ENCODE assay signal across 8 mouse cellular contexts in the genomic region with DNA sequence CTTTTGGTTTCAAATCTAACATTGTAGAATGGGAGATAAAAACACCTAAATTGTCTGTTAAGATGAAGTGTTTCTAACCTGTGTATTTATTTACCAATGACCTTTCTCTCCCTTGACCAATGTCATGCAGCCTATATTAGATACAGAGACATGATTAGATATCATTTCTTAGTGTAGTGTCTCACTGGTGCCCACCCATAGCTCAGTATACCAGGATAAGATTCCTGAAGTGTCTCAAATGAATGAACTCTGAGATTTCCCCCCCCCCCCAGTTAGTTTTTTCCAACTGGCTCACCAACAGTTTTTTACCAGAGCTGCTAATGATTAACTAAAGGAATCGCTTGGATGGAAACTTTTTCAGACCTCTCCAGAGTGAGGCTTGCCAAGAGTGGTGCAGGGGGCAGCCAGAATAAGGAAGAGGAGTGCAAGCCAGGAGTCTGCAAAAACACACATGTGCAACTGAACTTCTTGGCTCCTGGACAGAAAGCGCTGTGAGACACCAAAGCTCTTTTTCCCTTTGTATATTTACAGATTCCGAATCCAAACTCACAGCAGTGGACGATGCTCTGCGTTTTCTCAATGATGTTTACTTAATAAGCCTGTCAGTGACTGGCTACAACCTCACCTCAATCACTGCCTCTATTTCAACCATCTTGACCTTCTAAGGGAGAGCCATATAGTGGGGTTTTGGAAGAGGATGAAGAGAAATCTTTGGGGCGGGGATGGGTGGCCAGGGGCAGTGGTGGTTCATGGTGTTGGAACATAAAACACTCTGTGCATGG.
A peak's percentile ranks its signal among the peaks of the same experiment; 100 is the strongest.
DNase-seq lines count a peak whose midpoint lies in the region; ATAC-seq lines count a peak whose summit lies in the region.

No protein-coding gene starts in this region.

- ATAC-seq in embryonic facial prominence, embryonic 15.5 days (ENCODE audit: insufficient number of reproducible peaks, low FRiP score, low TSS enrichment, low read depth): peak; percentile 83
- peak; percentile 76 for ATAC-seq in intestine, embryonic 14.5 days (replicated peaks; ENCODE audit: low FRiP score, low TSS enrichment, low read depth)
- peak; percentile 47; the same call in 1 of the 2 replicates for ATAC-seq in liver, embryonic 13.5 days (ENCODE audit: low read depth)
- no peak for ATAC-seq in activated CD4-positive, CD25-positive, alpha-beta regulatory T cell, adult 4 months
- ATAC-seq in CD4-positive, CD25-positive, alpha-beta regulatory T cell, adult 4 months: no peak

- H3K27me3 ChIP-seq in heart, embryonic 10.5 days (ENCODE audit: insufficient read depth, poor library complexity, severe bottlenecking): no peaks in the 10 kb centered on the region
- H3K27me3 ChIP-seq in embryonic facial prominence, embryonic 15.5 days: no peaks in the 10 kb centered on the region
- no peaks in the 10 kb centered on the region for H3K27me3 ChIP-seq in intestine, embryonic 14.5 days (replicated peaks; ENCODE audit: control insufficient read depth, insufficient read depth, low read length)
- no peaks in the 10 kb centered on the region for H3K27me3 ChIP-seq in liver, embryonic 13.5 days

- H3K4me2 ChIP-seq in embryonic facial prominence, embryonic 15.5 days (replicated peaks): no peak overlapping the region; the same call in 1 of the 2 replicates
- H3K4me2 ChIP-seq in intestine, embryonic 14.5 days (ENCODE audit: low read length): peak overlapping the region; percentile 28
- H3K4me2 ChIP-seq in liver, embryonic 13.5 days: no peak overlapping the region

- H3K4me1 ChIP-seq in heart, embryonic 10.5 days: peaks cover 17% of the 10 kb centered on the region
- peaks cover 24% of the 10 kb centered on the region for H3K4me1 ChIP-seq in embryonic facial prominence, embryonic 15.5 days
- H3K4me1 ChIP-seq in intestine, embryonic 14.5 days (replicated peaks; ENCODE audit: control insufficient read depth, insufficient read depth, low read length): peaks cover 47% of the 10 kb centered on the region
- peaks cover 14% of the 10 kb centered on the region for H3K4me1 ChIP-seq in liver, embryonic 13.5 days (replicated peaks)

- H3K9ac ChIP-seq in embryonic facial prominence, embryonic 15.5 days: no peak overlapping the region
- H3K9ac ChIP-seq in intestine, embryonic 14.5 days (ENCODE audit: low read length): no peak overlapping the region
- no peak overlapping the region for H3K9ac ChIP-seq in liver, embryonic 13.5 days

- peak; percentile 60 to 73 for DNase-seq in heart, adult 18-20 months
- DNase-seq in heart, embryonic 10.5 days (ENCODE audit: low spot score): no peak
- peak; percentile 75 for DNase-seq in intestine, embryonic 14.5 days (ENCODE audit: low spot score)
- DNase-seq in liver, embryonic 13.5 days: no peak
- DNase-seq in testis, postnatal 10 days (ENCODE audit: low spot score): peak; percentile 41

- no peak overlapping the region for H3K27ac ChIP-seq in heart, embryonic 10.5 days
- peak overlapping the region; percentile 76 for H3K27ac ChIP-seq in embryonic facial prominence, embryonic 15.5 days (replicated peaks)
- H3K27ac ChIP-seq in intestine, embryonic 14.5 days (ENCODE audit: low read depth): peak overlapping the region; percentile 80
- 0 out of 2 replicates have a peak overlapping the region, but pooled peaks have one; percentile 37 for H3K27ac ChIP-seq in liver, embryonic 13.5 days

- no peaks in the 10 kb centered on the region for H3K36me3 ChIP-seq in heart, embryonic 10.5 days
- H3K36me3 ChIP-seq in embryonic facial prominence, embryonic 15.5 days: no peaks in the 10 kb centered on the region
- H3K36me3 ChIP-seq in intestine, embryonic 14.5 days (ENCODE audit: control insufficient read depth, insufficient read depth, low read length): no peaks in the 10 kb centered on the region
- H3K36me3 ChIP-seq in liver, embryonic 13.5 days: no peaks in the 10 kb centered on the region

- no peak overlapping the region for H3K4me3 ChIP-seq in heart, embryonic 10.5 days
- no peak overlapping the region for H3K4me3 ChIP-seq in embryonic facial prominence, embryonic 15.5 days (replicated peaks)
- no peak overlapping the region for H3K4me3 ChIP-seq in intestine, embryonic 14.5 days (ENCODE audit: low read depth, low read length)
- H3K4me3 ChIP-seq in liver, embryonic 13.5 days (replicated peaks): no peak overlapping the region

- no peaks in the 10 kb centered on the region for H3K9me3 ChIP-seq in heart, embryonic 10.5 days
- H3K9me3 ChIP-seq in embryonic facial prominence, embryonic 15.5 days (replicated peaks): no peaks in the 10 kb centered on the region
- no peaks in the 10 kb centered on the region for H3K9me3 ChIP-seq in intestine, embryonic 14.5 days (ENCODE audit: control insufficient read depth, low read length)
- H3K9me3 ChIP-seq in liver, embryonic 13.5 days (replicated peaks): no peaks in the 10 kb centered on the region

- WGBS in heart, embryonic 10.5 days: 74% methylated on average over 6 of the region's 6 CpGs
- WGBS in embryonic facial prominence, embryonic 15.5 days: 40% methylated on average over 6 of the region's 6 CpGs
- 24% methylated on average over 6 of the region's 6 CpGs for WGBS in intestine, embryonic 14.5 days
- 64% methylated on average over 6 of the region's 6 CpGs for WGBS in liver, embryonic 13.5 days (ENCODE audit: insufficient replicate concordance)

Comparison
In these comparisons a context has a peak if more than half of its experiments do, and no peak if none do; other contexts are left out.
1. DNase-seq: peak in heart, adult 18-20 months (2 of 2), intestine, embryonic 14.5 days (single experiment) and testis, postnatal 10 days (single experiment); none in heart, embryonic 10.5 days (single experiment) and liver, embryonic 13.5 days (single experiment).
2. ATAC-seq: peak in embryonic facial prominence, embryonic 15.5 days (single experiment), intestine, embryonic 14.5 days (single experiment) and liver, embryonic 13.5 days (single experiment); none in activated CD4-positive, CD25-positive, alpha-beta regulatory T cell, adult 4 months (single experiment) and CD4-positive, CD25-positive, alpha-beta regulatory T cell, adult 4 months (single experiment).